Mouse (Mus musculus) left cerebral cortex, postnatal 36 days (tissue): ENCODE measurements around the gene Ikzf1. TPM values are rescaled to one million over a fixed set of nuclear protein-coding genes. Genes with fewer than 3 reads are reported as not detected.

Experiments
- DNase-seq, 2 experiments: peaks; one replicate each; pipeline ENCODE4 v3.0.0; 2021 to 2022; ENCODE audit warnings: low spot score in 2 of 2, mixed read lengths in 1 of 2
- intact Hi-C: fragments of 180-260 bp; cut with DNase I; formaldehyde crosslinking; loops from one replicate; pipeline ENCODE4 v1.15.1; 2025
- total RNA-seq, 2 experiments: library from RNA; stranded (reverse); gene quantifications; 2 replicates each; pipeline ENCODE4 v1.2.3; 2021

The Ikzf1 gene
- total RNA-seq, 2 experiments from 2014 or later = 2.7 to 3.7 TPM

GRCm38 (mm10) chr11:11794626-11795025 lies 109.8 kb downstream of the Ikzf1 start:
- intact Hi-C loops = no loop called here
- no peak for DNase-seq

- DNase-seq = no peak
- intact Hi-C loops = no loop called here
Observed at GRCm38 (mm10) chr11:11798690-11799089, 113.9 kb downstream of the Ikzf1 start.

- no peak for DNase-seq
- intact Hi-C loops = no loop called here
Observed at GRCm38 (mm10) chr11:11800304-11800703, 115.5 kb downstream of the Ikzf1 start.

GRCm38 (mm10) chr11:11801067-11801466 lies 116.3 kb downstream of the Ikzf1 start:
- intact Hi-C loops = no loop called here
- no peak for DNase-seq

GRCm38 (mm10) chr11:11804421-11804820 lies 119.6 kb downstream of the Ikzf1 start:
- intact Hi-C loops = no loop called here

GRCm38 (mm10) chr11:11805951-11806350 lies 121.1 kb downstream of the Ikzf1 start:
- DNase-seq = no peak
- intact Hi-C loops = no loop called here

More at GRCm38 (mm10) chr11:11804421-11804820, 119.6 kb downstream of the Ikzf1 start:
- no peak for DNase-seq

GRCm38 (mm10) chr11:11808035-11808819 lies 123.4 kb downstream of the Ikzf1 start:
- intact Hi-C loops = no loop called here
- no peak for DNase-seq

GRCm38 (mm10) chr11:11808820-11809403 lies 124.1 kb downstream of the Ikzf1 start, which contains the start of gene Fignl1:
TSS of gene Fignl1 (minus strand) at chr11:11808962.
- DNase-seq = peak; percentile 96 to 97
- intact Hi-C loops = no loop called here

- DNase-seq = no peak
- intact Hi-C loops = loop anchor here (5.0 kb wide), 2 partner anchors 733 to 748 kb away; no protein-coding TSS in a partner anchor
Observed at GRCm38 (mm10) chr11:11809404-11810175, 124.8 kb downstream of the Ikzf1 start.

- intact Hi-C loops = loop anchor here (2.0 to 5.0 kb wide), 3 partner anchors 163 to 745 kb away; no protein-coding TSS in a partner anchor
Observed at GRCm38 (mm10) chr11:11811906-11812480, 127.2 kb downstream of the Ikzf1 start.

GRCm38 (mm10) chr11:11815737-11816136 lies 130.9 kb downstream of the Ikzf1 start:
- intact Hi-C loops = no loop called here
- no peak for DNase-seq

More at GRCm38 (mm10) chr11:11811906-11812480, 127.2 kb downstream of the Ikzf1 start:
- peak; percentile 56 to 64 for DNase-seq

- intact Hi-C loops = no loop called here
- no peak for DNase-seq
Observed at GRCm38 (mm10) chr11:11818797-11819196, 134.0 kb downstream of the Ikzf1 start.

GRCm38 (mm10) chr11:11819206-11819605 lies 134.4 kb downstream of the Ikzf1 start:
- DNase-seq = no peak
- intact Hi-C loops = no loop called here

- intact Hi-C loops = loop anchor here (1.0 to 5.0 kb wide), 4 partner anchors 153 to 717 kb away; no protein-coding TSS in a partner anchor
- DNase-seq = peak; percentile 65 to 66
Observed at GRCm38 (mm10) chr11:11820251-11820650, 135.4 kb downstream of the Ikzf1 start.

- intact Hi-C loops = loop anchor here (1.0 to 5.0 kb wide), 4 partner anchors 153 to 717 kb away; no protein-coding TSS in a partner anchor
- DNase-seq = no peak
Observed at GRCm38 (mm10) chr11:11820737-11821136, 135.9 kb downstream of the Ikzf1 start.

- DNase-seq = no peak
- intact Hi-C loops = loop anchor here (2.0 to 5.0 kb wide), 3 partner anchors 471 to 716 kb away; no protein-coding TSS in a partner anchor
Observed at GRCm38 (mm10) chr11:11821387-11821975, 136.7 kb downstream of the Ikzf1 start.
